Mouse (Mus musculus) testis, adult 2 months (tissue): ENCODE measurements around the gene Rgl2.

Experiments
- CTCF ChIP-seq: fragments of 200-500 bp; IDR thresholded peaks from 2 replicates; pipeline ENCODE4 v1.5.1; 2012; ENCODE audit warnings: low read depth, mild to moderate bottlenecking, inconsistent platforms, low read length, moderate library complexity; ENCODE audit not compliant: control insufficient read depth, insufficient read depth, insufficient replicate concordance
- POLR2A ChIP-seq: fragments of 200-500 bp; IDR thresholded peaks from 2 replicates; pipeline ENCODE4 v1.6.1; 2012; ENCODE audit warnings: low read depth, mild to moderate bottlenecking, inconsistent platforms, low read length, moderate library complexity; ENCODE audit not compliant: control insufficient read depth

DNA sequence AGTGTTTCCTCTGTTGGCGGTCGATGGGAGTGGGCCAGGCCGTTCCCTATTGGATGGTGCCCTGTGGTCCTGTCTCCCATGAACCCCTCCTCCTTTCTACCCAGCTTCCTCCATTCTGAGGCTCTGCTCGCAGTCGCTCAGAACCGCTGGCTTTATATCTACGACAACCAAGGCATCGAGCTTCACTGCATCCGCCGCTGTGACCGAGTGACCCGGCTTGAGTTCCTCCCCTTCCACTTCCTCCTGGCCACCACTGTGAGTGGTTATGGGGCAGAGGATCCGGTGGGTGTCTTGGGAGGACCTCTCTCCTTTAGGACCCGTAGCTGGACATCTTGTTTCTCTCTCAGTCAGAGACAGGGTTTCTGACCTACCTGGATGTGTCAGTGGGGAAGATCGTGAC lies 14.1 kb downstream of the Rgl2 start:
- TF ChIP-seq POLR2A (no peak), CTCF (no peak)
